Mouse (Mus musculus) forebrain, embryonic 11.5 days (tissue): ENCODE measurements at regions not wholly inside any gene's neighbourhood (a gene's known extent, or its start where the extent isn't known, plus 50 kb on each side); places are given as distances from the start of the nearest gene placed in this dataset. TPM values are rescaled to one million over a fixed set of nuclear protein-coding genes. Genes with fewer than 3 reads are reported as not detected.

ENCODE experiments used
- ATAC-seq: fragments of 200-750 bp; cut with Nextera tagmentation; replicated peaks from 2 replicates; pipeline ENCODE4 v1.8.0; 2017; ENCODE audit warnings: moderate TSS enrichment; ENCODE audit not compliant: low FRiP score
- DNase-seq: peaks from one replicate; pipeline ENCODE4 v3.0.0-alpha.2; 2017; ENCODE audit warnings: low spot score
- H3K27ac ChIP-seq: fragments of 300-500 bp; sonication (generic); 2 replicates; pipeline ENCODE4 v1.5.1; 2014; ENCODE audit warnings: low read depth, low read length
- H3K27me3 ChIP-seq: fragments of 300-500 bp; sonication (generic); 2 replicates; pipeline ENCODE4 v1.6.1; 2014; ENCODE audit warnings: mild to moderate bottlenecking, low read length, mixed read lengths; ENCODE audit not compliant: control insufficient read depth, insufficient read depth
- H3K36me3 ChIP-seq: fragments of 300-500 bp; sonication (generic); 2 replicates; pipeline ENCODE4 v1.6.1; 2014; ENCODE audit warnings: mild to moderate bottlenecking, low read length, moderate library complexity, mixed read lengths; ENCODE audit not compliant: control insufficient read depth, insufficient read depth
- H3K4me1 ChIP-seq: fragments of 300-500 bp; sonication (generic); replicated peaks from 2 replicates; pipeline ENCODE4 v1.6.1; 2014; ENCODE audit warnings: low read length, mixed read lengths; ENCODE audit not compliant: control insufficient read depth, insufficient read depth
- H3K4me2 ChIP-seq: fragments of 300-500 bp; sonication (generic); 2 replicates; pipeline ENCODE4 v1.6.1; 2014; ENCODE audit warnings: low read depth, mild to moderate bottlenecking, low read length, moderate library complexity, mixed read lengths; ENCODE audit not compliant: severe bottlenecking
- H3K4me3 ChIP-seq: fragments of 300-500 bp; sonication (generic); 2 replicates; pipeline ENCODE4 v1.5.1; 2014; ENCODE audit warnings: low read depth, low read length
- H3K9ac ChIP-seq: fragments of 300-500 bp; sonication (generic); 2 replicates; pipeline ENCODE4 v1.6.1; 2014; ENCODE audit warnings: low read length
- H3K9me3 ChIP-seq: fragments of 300-500 bp; sonication (generic); 2 replicates; pipeline ENCODE4 v1.6.1; 2016; ENCODE audit warnings: low read length, mixed read lengths; ENCODE audit not compliant: control insufficient read depth
- WGBS: fragments of 180-500 bp; shearing (Covaris S2); extraction: QIAGEN DNeasy Blood & Tissue Kit; methylation state at CpG from one replicate; pipeline ENCODE4 v1.1.7; 2014; 5-methylcytosine and 5-hydroxymethylcytosine counted together
- microRNA-seq: library from miRNA; unstranded; fragments of <30 nt; microRNA quantifications from one replicate; pipeline ENCODE4, GENCODE M21; 2016; ENCODE audit not compliant: insufficient number of aligned reads

- 88% methylated on average over 5 of the region's 5 CpGs for WGBS
- no peak overlapping the region for H3K9ac ChIP-seq
- DNase-seq (no peak), ATAC-seq (no peak)
- no peaks in the 10 kb centered on the region for H3K36me3 ChIP-seq
- no peaks in the 10 kb centered on the region for H3K4me1 ChIP-seq
- no peak overlapping the region for H3K4me2 ChIP-seq
- H3K27ac ChIP-seq = no peak overlapping the region
- H3K4me3 ChIP-seq = no peak overlapping the region
- no peaks in the 10 kb centered on the region for H3K27me3 ChIP-seq
- no peaks in the 10 kb centered on the region for H3K9me3 ChIP-seq
Measured at GRCm38 (mm10) chr4:81506841-81507240, 64.2 kb upstream of the Mpdz start.

GRCm38 (mm10) chr4:81506306-81506705 is 63.7 kb upstream of the Mpdz start:
- Histone ChIP-seq H3K9me3 (no peaks in the 10 kb centered on the region), H3K36me3 (no peaks in the 10 kb centered on the region), H3K9ac (no peak overlapping the region), H3K27ac (no peak overlapping the region), H3K4me3 (no peak overlapping the region), H3K27me3 (no peaks in the 10 kb centered on the region), H3K4me2 (no peak overlapping the region), H3K4me1 (no peaks in the 10 kb centered on the region)
- no peak for DNase-seq
- WGBS = 90% methylated on average over 6 of the region's 6 CpGs
- no peak for ATAC-seq

- Histone ChIP-seq H3K4me1 (no peaks in the 10 kb centered on the region), H3K4me2 (no peak overlapping the region), H3K27me3 (no peaks in the 10 kb centered on the region), H3K9me3 (no peaks in the 10 kb centered on the region), H3K36me3 (no peaks in the 10 kb centered on the region), H3K27ac (no peak overlapping the region), H3K9ac (no peak overlapping the region), H3K4me3 (no peak overlapping the region)
- 77% methylated on average over 3 of the region's 3 CpGs for WGBS
- DNase-seq = no peak
- no peak for ATAC-seq
Measured at GRCm38 (mm10) chr4:81505096-81505495, 62.5 kb upstream of the Mpdz start.

- ATAC-seq = no peak
- Histone ChIP-seq H3K27ac (no peak overlapping the region), H3K9me3 (no peaks in the 10 kb centered on the region), H3K4me1 (no peaks in the 10 kb centered on the region), H3K4me3 (no peak overlapping the region), H3K36me3 (no peaks in the 10 kb centered on the region), H3K4me2 (no peak overlapping the region), H3K27me3 (no peaks in the 10 kb centered on the region), H3K9ac (no peak overlapping the region)
- DNase-seq = no peak
- 79% methylated on average over 5 of the region's 5 CpGs for WGBS
Measured at GRCm38 (mm10) chr4:81503941-81504340, 61.3 kb upstream of the Mpdz start.

- H3K9me3 ChIP-seq = no peaks in the 10 kb centered on the region
- H3K27me3 ChIP-seq = no peaks in the 10 kb centered on the region
- H3K4me3 ChIP-seq = no peak overlapping the region
- H3K27ac ChIP-seq = no peak overlapping the region
- no peak overlapping the region for H3K4me2 ChIP-seq
- WGBS = 84% methylated on average over 5 of the region's 5 CpGs
- no peak for ATAC-seq
- H3K4me1 ChIP-seq = no peaks in the 10 kb centered on the region
- no peak for DNase-seq
- no peaks in the 10 kb centered on the region for H3K36me3 ChIP-seq
- H3K9ac ChIP-seq = no peak overlapping the region
Measured at GRCm38 (mm10) chr4:81501802-81502201, 59.2 kb upstream of the Mpdz start.

- DNase-seq (no peak), ATAC-seq (no peak)
- no peaks in the 10 kb centered on the region for H3K36me3 ChIP-seq
- no peak overlapping the region for H3K4me2 ChIP-seq
- no peaks in the 10 kb centered on the region for H3K4me1 ChIP-seq
- no peak overlapping the region for H3K27ac ChIP-seq
- H3K4me3 ChIP-seq = no peak overlapping the region
- no peaks in the 10 kb centered on the region for H3K9me3 ChIP-seq
- no peak overlapping the region for H3K9ac ChIP-seq
- H3K27me3 ChIP-seq = no peaks in the 10 kb centered on the region
- WGBS = 51% methylated on average over 2 of the region's 2 CpGs
Measured at GRCm38 (mm10) chr4:81498133-81498532, 55.5 kb upstream of the Mpdz start.

GRCm38 (mm10) chr4:81492811-81493210 is 50.2 kb upstream of the Mpdz start:
- H3K4me1 ChIP-seq = no peaks in the 10 kb centered on the region
- no peak for ATAC-seq
- no peak for DNase-seq
- H3K27me3 ChIP-seq = no peaks in the 10 kb centered on the region
- no peak overlapping the region for H3K27ac ChIP-seq
- H3K9me3 ChIP-seq = no peaks in the 10 kb centered on the region
- no peak overlapping the region for H3K4me2 ChIP-seq
- H3K36me3 ChIP-seq = no peaks in the 10 kb centered on the region
- no peak overlapping the region for H3K9ac ChIP-seq
- no peak overlapping the region for H3K4me3 ChIP-seq
- 84% methylated on average over 3 of the region's 3 CpGs for WGBS

Small RNAs in the stretch of these regions (microRNA-seq; reads per million reads assigned to microRNA genes)
- gene Gm22402 = not detected
